Mouse (Mus musculus): Measurements from ENCODE around the gene Cacna1d. TPM values are rescaled to one million over a fixed set of nuclear protein-coding genes. Genes with fewer than 3 reads are reported as not detected.

The Cacna1d gene
- polyA plus RNA-seq, 2 experiments, result 4.9 to 13.0 TPM

GRCm38 (mm10) chr14:30272523-30272922 lies 218.7 kb downstream of the Cacna1d start:
- H3K27me3 ChIP-seq (ENCODE audit: control insufficient read depth, insufficient read depth, low read length), result no peaks in the 10 kb centered on the region
- H3K4me2 ChIP-seq (replicated peaks; ENCODE audit: low read depth, low read length, severe bottlenecking), result no peak overlapping the region
- 0 out of 2 replicates have a peak, but pooled peaks cover 5% of the 10 kb centered on the region for H3K4me1 ChIP-seq (ENCODE audit: control insufficient read depth, insufficient read depth, low read length)
- H3K9ac ChIP-seq (ENCODE audit: low read depth, low read length, severe bottlenecking), result no peak overlapping the region
- no peak for DNase-seq (ENCODE audit: low spot score)
- no peaks in the 10 kb centered on the region for H3K9me3 ChIP-seq (ENCODE audit: control insufficient read depth, low read length)
- no peak overlapping the region for H3K4me3 ChIP-seq (replicated peaks; ENCODE audit: low read length)
- ATAC-seq (ENCODE audit: low FRiP score, low read depth), result no peak
- H3K27ac ChIP-seq (replicated peaks; ENCODE audit: low read depth, low read length), result no peak overlapping the region
- no peak for TF ChIP-seq POLR2A (IDR thresholded peaks at IDR 0.05; ENCODE audit: borderline replicate concordance, extremely low read depth, insufficient read depth, insufficient read length)
- no peaks in the 10 kb centered on the region for H3K36me3 ChIP-seq (ENCODE audit: control insufficient read depth, insufficient read depth, low read length)
- WGBS, result 75% methylated on average over 5 of the region's 5 CpGs

DNA sequence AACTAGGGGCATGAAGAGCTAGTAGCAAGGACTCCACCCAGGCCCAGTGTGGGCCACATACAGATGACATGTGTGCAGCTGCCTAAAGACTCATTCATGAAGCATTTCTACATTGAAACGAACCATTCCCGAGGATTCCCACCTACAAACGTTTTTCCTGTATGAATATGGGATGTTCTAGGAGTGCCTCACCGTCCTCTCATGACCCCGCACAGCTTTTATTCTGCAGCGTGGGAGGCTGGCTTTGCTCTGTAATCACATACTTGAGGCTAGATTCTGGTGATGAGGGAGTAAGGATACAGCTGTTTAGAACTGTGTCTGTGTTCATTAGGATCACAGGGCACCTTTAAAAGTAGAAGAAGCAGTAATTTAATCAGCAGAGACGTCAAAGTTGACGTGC lies 219.4 kb downstream of the Cacna1d start:
- no peak for ATAC-seq (ENCODE audit: low FRiP score, low read depth)
- Histone ChIP-seq H3K4me1 (ENCODE audit: control insufficient read depth, insufficient read depth, low read length) (0 out of 2 replicates have a peak, but pooled peaks cover 5% of the 10 kb centered on the region), H3K36me3 (ENCODE audit: control insufficient read depth, insufficient read depth, low read length) (no peaks in the 10 kb centered on the region), H3K9me3 (ENCODE audit: control insufficient read depth, low read length) (no peaks in the 10 kb centered on the region), H3K4me3 (replicated peaks; ENCODE audit: low read length) (no peak overlapping the region), H3K27me3 (ENCODE audit: control insufficient read depth, insufficient read depth, low read length) (no peaks in the 10 kb centered on the region), H3K4me2 (replicated peaks; ENCODE audit: low read depth, low read length, severe bottlenecking) (no peak overlapping the region), H3K9ac (ENCODE audit: low read depth, low read length, severe bottlenecking) (no peak overlapping the region), H3K27ac (replicated peaks; ENCODE audit: low read depth, low read length) (no peak overlapping the region)
- 84% methylated on average over 8 of the region's 8 CpGs for WGBS
- TF ChIP-seq POLR2A (IDR thresholded peaks at IDR 0.05; ENCODE audit: borderline replicate concordance, extremely low read depth, insufficient read depth, insufficient read length), result no peak
- DNase-seq (ENCODE audit: low spot score), result no peak

DNA sequence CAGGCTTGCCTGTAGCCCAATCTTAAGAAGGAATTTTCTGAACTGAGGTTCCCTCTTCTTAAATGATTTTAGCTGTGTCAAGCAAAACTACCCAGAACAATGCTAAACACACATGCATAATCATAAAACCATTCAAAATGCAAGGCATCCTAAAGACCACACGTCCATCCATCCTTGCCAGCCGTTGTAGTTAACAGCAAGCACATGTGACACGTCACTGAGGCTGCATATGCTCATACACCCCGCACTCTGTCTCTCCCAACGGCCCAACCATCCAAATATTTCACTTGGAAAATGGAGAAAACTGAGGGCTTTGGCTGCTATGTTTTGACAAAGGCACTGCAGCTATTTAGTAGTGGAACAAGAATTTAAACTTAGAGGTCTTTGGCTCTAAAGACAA lies 220.9 kb downstream of the Cacna1d start:
- Histone ChIP-seq H3K36me3 (ENCODE audit: control insufficient read depth, insufficient read depth, low read length) (no peaks in the 10 kb centered on the region), H3K9me3 (ENCODE audit: control insufficient read depth, low read length) (no peaks in the 10 kb centered on the region), H3K4me2 (replicated peaks; ENCODE audit: low read depth, low read length, severe bottlenecking) (no peak overlapping the region), H3K4me3 (replicated peaks; ENCODE audit: low read length) (no peak overlapping the region), H3K27ac (replicated peaks; ENCODE audit: low read depth, low read length) (no peak overlapping the region), H3K9ac (ENCODE audit: low read depth, low read length, severe bottlenecking) (no peak overlapping the region), H3K4me1 (ENCODE audit: control insufficient read depth, insufficient read depth, low read length) (no peaks in the 10 kb centered on the region), H3K27me3 (ENCODE audit: control insufficient read depth, insufficient read depth, low read length) (no peaks in the 10 kb centered on the region)
- ATAC-seq (ENCODE audit: low FRiP score, low read depth) (no peak), DNase-seq (ENCODE audit: low spot score) (no peak)
- WGBS, result 77% methylated on average over 5 of the region's 5 CpGs
- TF ChIP-seq POLR2A (IDR thresholded peaks at IDR 0.05; ENCODE audit: borderline replicate concordance, extremely low read depth, insufficient read depth, insufficient read length), result no peak

DNA sequence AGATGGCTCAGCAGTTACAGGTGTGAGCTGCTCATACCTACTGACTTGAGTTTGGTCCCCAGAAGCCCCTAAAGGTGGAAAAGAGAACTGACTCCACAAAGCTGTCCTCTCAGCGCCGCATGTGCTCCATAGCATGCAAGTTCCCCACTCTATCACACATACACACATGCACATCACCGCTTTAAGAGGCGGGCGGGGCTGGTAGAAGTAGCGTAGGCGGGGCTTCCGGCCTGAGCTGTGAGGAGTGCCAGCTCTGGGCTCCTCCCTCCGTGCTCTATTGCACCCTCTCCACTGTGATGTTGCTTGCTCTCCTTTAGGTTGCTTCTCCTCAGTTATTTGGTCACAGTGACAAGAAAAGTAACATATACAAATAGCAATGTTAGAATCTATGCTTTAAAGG lies 225.5 kb downstream of the Cacna1d start:
- H3K27me3 ChIP-seq (ENCODE audit: control insufficient read depth, insufficient read depth, low read length), result no peaks in the 10 kb centered on the region
- H3K4me1 ChIP-seq (ENCODE audit: control insufficient read depth, insufficient read depth, low read length), result no peaks in the 10 kb centered on the region
- DNase-seq (ENCODE audit: low spot score) (no peak), ATAC-seq (ENCODE audit: low FRiP score, low read depth) (no peak)
- no peaks in the 10 kb centered on the region for H3K9me3 ChIP-seq (ENCODE audit: control insufficient read depth, low read length)
- WGBS, result 71% methylated on average over 9 of the region's 9 CpGs
- no peaks in the 10 kb centered on the region for H3K36me3 ChIP-seq (ENCODE audit: control insufficient read depth, insufficient read depth, low read length)
- no peak for TF ChIP-seq POLR2A (IDR thresholded peaks at IDR 0.05; ENCODE audit: borderline replicate concordance, extremely low read depth, insufficient read depth, insufficient read length)
- no peak overlapping the region for H3K4me3 ChIP-seq (replicated peaks; ENCODE audit: low read length)
- H3K9ac ChIP-seq (ENCODE audit: low read depth, low read length, severe bottlenecking), result no peak overlapping the region
- H3K27ac ChIP-seq (replicated peaks; ENCODE audit: low read depth, low read length), result no peak overlapping the region
- H3K4me2 ChIP-seq (replicated peaks; ENCODE audit: low read depth, low read length, severe bottlenecking), result no peak overlapping the region

GRCm38 (mm10) chr14:30261561-30262251 lies 229.5 kb downstream of the Cacna1d start:
- H3K27me3 ChIP-seq (ENCODE audit: control insufficient read depth, insufficient read depth, low read length), result no peaks in the 10 kb centered on the region
- 0 out of 2 replicates have a peak, but pooled peaks cover 4% of the 10 kb centered on the region for H3K4me1 ChIP-seq (ENCODE audit: control insufficient read depth, insufficient read depth, low read length)
- 72% methylated on average over 10 of the region's 10 CpGs for WGBS
- no peak overlapping the region for H3K9ac ChIP-seq (ENCODE audit: low read depth, low read length, severe bottlenecking)
- H3K27ac ChIP-seq (replicated peaks; ENCODE audit: low read depth, low read length), result no peak overlapping the region
- DNase-seq (ENCODE audit: low spot score) (no peak), ATAC-seq (ENCODE audit: low FRiP score, low read depth) (no peak)
- no peaks in the 10 kb centered on the region for H3K36me3 ChIP-seq (ENCODE audit: control insufficient read depth, insufficient read depth, low read length)
- H3K9me3 ChIP-seq (ENCODE audit: control insufficient read depth, low read length), result no peaks in the 10 kb centered on the region
- TF ChIP-seq POLR2A (IDR thresholded peaks at IDR 0.05; ENCODE audit: borderline replicate concordance, extremely low read depth, insufficient read depth, insufficient read length), result no peak
- H3K4me2 ChIP-seq (replicated peaks; ENCODE audit: low read depth, low read length, severe bottlenecking), result no peak overlapping the region
- H3K4me3 ChIP-seq (replicated peaks; ENCODE audit: low read length), result no peak overlapping the region

Measured in limb, embryonic 14.5 days (tissue).